Mouse (Mus musculus) G1E (cell line): Measurements from ENCODE around the gene Lamp2.

ENCODE experiments used
- CTCF ChIP-seq: IDR thresholded peaks from 2 replicates; pipeline ENCODE4 v1.5.1; 2012; ENCODE audit warnings: low read depth, low read length, inconsistent platforms, mixed read lengths
- POLR2AphosphoS5 ChIP-seq: IDR thresholded peaks from 2 replicates; pipeline ENCODE4 v1.6.1; 2012; ENCODE audit warnings: low read depth, low read length, inconsistent platforms; ENCODE audit not compliant: insufficient replicate concordance

GRCm38 (mm10) chrX:38426043-38426442, 30.2 kb downstream of the Lamp2 start:
- TF ChIP-seq CTCF (no peak), POLR2AphosphoS5 (no peak)
